Comparison of ENCODE assay signal across 12 mouse cellular contexts in genomic region chr10:26855851-26856535, GRCm38 (mm10).
DNase-seq lines count a peak whose midpoint lies in the region; ATAC-seq and TF ChIP-seq lines count a peak whose summit lies in the region.
"Had no signal": no experiment of that assay in that cellular context is flagged by ENCODE, and none has a peak within 500 bp of the region (broad histone marks: within the 10 kb centered on the region; RNA-seq: fewer than 3 reads in every experiment).

No protein-coding gene starts in this region.

- no peak overlapping the region for H3K4me2 ChIP-seq in heart, postnatal 0 days (ENCODE audit: low read depth, low read length)
- 0 out of 2 replicates have a peak overlapping the region, but pooled peaks have one; percentile 4 for H3K4me2 ChIP-seq in liver, postnatal 0 days (ENCODE audit: low read depth, low read length)
- no peak overlapping the region for H3K4me2 ChIP-seq in liver, embryonic 11.5 days
- no peak overlapping the region for H3K4me2 ChIP-seq in forebrain, embryonic 16.5 days (ENCODE audit: low read length)
- no peak overlapping the region for H3K4me2 ChIP-seq in midbrain, embryonic 15.5 days
- H3K4me2 ChIP-seq: lung, embryonic 14.5 days had no signal

- DNase-seq in heart, postnatal 0 days (ENCODE audit: low spot score) = peak; percentile 36
- DNase-seq in heart, adult 11 months = no peak
- peak; percentile 62 for DNase-seq in liver, postnatal 0 days
- DNase-seq in liver, embryonic 11.5 days (ENCODE audit: low spot score) = no peak
- no peak for DNase-seq in kidney, postnatal 25 days
- DNase-seq: embryo, embryonic 11 days; kidney, adult 18-20 months; lung, embryonic 14.5 days had no signal

- H3K27ac ChIP-seq in heart, postnatal 0 days (ENCODE audit: low read depth) = no peak overlapping the region
- H3K27ac ChIP-seq in liver, postnatal 0 days (ENCODE audit: low read depth) = peak overlapping the region; percentile 71
- H3K27ac ChIP-seq in liver, embryonic 11.5 days (ENCODE audit: low read depth, low read length) = no peak overlapping the region
- no peak overlapping the region for H3K27ac ChIP-seq in forebrain, embryonic 16.5 days (ENCODE audit: low read length)
- H3K27ac ChIP-seq in midbrain, embryonic 15.5 days = no peak overlapping the region

- H3K4me3 ChIP-seq in heart, postnatal 0 days (ENCODE audit: low read depth, low read length) = no peak overlapping the region
- H3K4me3 ChIP-seq in liver, postnatal 0 days (ENCODE audit: low read depth, low read length) = no peak overlapping the region
- H3K4me3 ChIP-seq in liver, embryonic 11.5 days (ENCODE audit: low read depth, low read length) = no peak overlapping the region
- no peak overlapping the region for H3K4me3 ChIP-seq in forebrain, embryonic 16.5 days (replicated peaks; ENCODE audit: low read length)
- H3K4me3 ChIP-seq in midbrain, embryonic 15.5 days = no peak overlapping the region
- H3K4me3 ChIP-seq: myocyte had no signal

- H3K36me3 ChIP-seq in heart, postnatal 0 days (replicated peaks; ENCODE audit: control insufficient read depth, insufficient read depth, low read length) = peaks cover 33% of the 10 kb centered on the region
- H3K36me3 ChIP-seq in liver, postnatal 0 days (replicated peaks; ENCODE audit: insufficient read depth, low read length) = 0 out of 2 replicates have a peak, but pooled peaks cover 3% of the 10 kb centered on the region
- H3K36me3 ChIP-seq in liver, embryonic 11.5 days (ENCODE audit: control insufficient read depth, insufficient read depth, low read length) = no peaks in the 10 kb centered on the region
- no peaks in the 10 kb centered on the region for H3K36me3 ChIP-seq in forebrain, embryonic 16.5 days (ENCODE audit: control insufficient read depth, insufficient read depth)
- no peaks in the 10 kb centered on the region for H3K36me3 ChIP-seq in midbrain, embryonic 15.5 days (replicated peaks)

- no peaks in the 10 kb centered on the region for H3K27me3 ChIP-seq in heart, postnatal 0 days (ENCODE audit: control insufficient read depth, insufficient read depth, low read length)
- H3K27me3 ChIP-seq in liver, postnatal 0 days (ENCODE audit: insufficient read depth, low read length) = no peaks in the 10 kb centered on the region
- no peaks in the 10 kb centered on the region for H3K27me3 ChIP-seq in liver, embryonic 11.5 days (replicated peaks; ENCODE audit: control insufficient read depth, insufficient read depth, low read length)
- H3K27me3 ChIP-seq in forebrain, embryonic 16.5 days (replicated peaks; ENCODE audit: control insufficient read depth, insufficient read depth, low read length) = no peaks in the 10 kb centered on the region
- no peaks in the 10 kb centered on the region for H3K27me3 ChIP-seq in midbrain, embryonic 15.5 days (replicated peaks)
- H3K27me3 ChIP-seq: CH12.LX had no signal

- no peak for TF ChIP-seq EP300 in heart, postnatal 0 days (IDR thresholded peaks at IDR 0.05; ENCODE audit: low read depth)
- no peak for TF ChIP-seq EP300 in liver, postnatal 0 days (IDR thresholded peaks at IDR 0.05; ENCODE audit: low read depth)

- no peaks in the 10 kb centered on the region for H3K9me3 ChIP-seq in heart, postnatal 0 days (replicated peaks; ENCODE audit: control insufficient read depth, low read length)
- H3K9me3 ChIP-seq in liver, postnatal 0 days (ENCODE audit: low read length) = no peaks in the 10 kb centered on the region
- H3K9me3 ChIP-seq in liver, embryonic 11.5 days (ENCODE audit: control insufficient read depth, low read length) = no peaks in the 10 kb centered on the region
- no peaks in the 10 kb centered on the region for H3K9me3 ChIP-seq in forebrain, embryonic 16.5 days (ENCODE audit: control insufficient read depth, low read length)
- no peaks in the 10 kb centered on the region for H3K9me3 ChIP-seq in midbrain, embryonic 15.5 days

- no peak for TF ChIP-seq CTCF in heart, postnatal 0 days (IDR thresholded peaks at IDR 0.05; ENCODE audit: low read depth)
- no peak for TF ChIP-seq CTCF in liver, postnatal 0 days (IDR thresholded peaks at IDR 0.05; ENCODE audit: low read depth)

- no peaks in the 10 kb centered on the region for H3K4me1 ChIP-seq in heart, postnatal 0 days (ENCODE audit: control insufficient read depth, insufficient read depth)
- H3K4me1 ChIP-seq in liver, postnatal 0 days (ENCODE audit: insufficient read depth) = peaks cover 6% of the 10 kb centered on the region
- H3K4me1 ChIP-seq in liver, embryonic 11.5 days (replicated peaks; ENCODE audit: control insufficient read depth, insufficient read depth, low read length) = no peaks in the 10 kb centered on the region
- H3K4me1 ChIP-seq in forebrain, embryonic 16.5 days (replicated peaks; ENCODE audit: control insufficient read depth, insufficient read depth, low read length) = peaks cover 6% of the 10 kb centered on the region; the same call in 1 of the 2 replicates
- H3K4me1 ChIP-seq in midbrain, embryonic 15.5 days = peaks cover 7% of the 10 kb centered on the region

- no peak overlapping the region for H3K9ac ChIP-seq in heart, postnatal 0 days (replicated peaks; ENCODE audit: low read depth, low read length)
- no peak overlapping the region for H3K9ac ChIP-seq in liver, postnatal 0 days (replicated peaks)
- H3K9ac ChIP-seq in liver, embryonic 11.5 days (ENCODE audit: low read depth, low read length) = no peak overlapping the region
- no peak overlapping the region for H3K9ac ChIP-seq in forebrain, embryonic 16.5 days (replicated peaks; ENCODE audit: low read depth, low read length)
- no peak overlapping the region for H3K9ac ChIP-seq in midbrain, embryonic 15.5 days
- H3K9ac ChIP-seq: lung, embryonic 14.5 days had no signal

- no peak; the same call in 1 of the 2 replicates for ATAC-seq in heart, postnatal 0 days (ENCODE audit: insufficient read depth, low read depth)
- ATAC-seq in liver, postnatal 0 days = peak; percentile 86
- ATAC-seq in liver, embryonic 11.5 days (replicated peaks; ENCODE audit: low FRiP score) = no peak
- peak; percentile 93 for ATAC-seq in forebrain, embryonic 16.5 days
- ATAC-seq in midbrain, embryonic 15.5 days (replicated peaks) = peak; percentile 77

- WGBS in heart, postnatal 0 days = 68% methylated on average over 8 of the region's 8 CpGs
- WGBS in liver, postnatal 0 days (ENCODE audit: insufficient replicate concordance) = 65% methylated on average over 8 of the region's 8 CpGs
- 80% methylated on average over 8 of the region's 8 CpGs for WGBS in liver, embryonic 11.5 days
- WGBS in forebrain, embryonic 16.5 days = 43% methylated on average over 8 of the region's 8 CpGs
- WGBS in midbrain, embryonic 15.5 days = 73% methylated on average over 8 of the region's 8 CpGs

Comparison
In these comparisons a context has a peak if more than half of its experiments do, and no peak if none do; other contexts are left out.
1. ATAC-seq: peak in liver, postnatal 0 days (single experiment), forebrain, embryonic 16.5 days (single experiment) and midbrain, embryonic 15.5 days (single experiment); none in heart, postnatal 0 days (single experiment) and liver, embryonic 11.5 days (single experiment).
2. DNase-seq: peak in heart, postnatal 0 days (single experiment) and liver, postnatal 0 days (single experiment); none in heart, adult 11 months (single experiment), liver, embryonic 11.5 days (single experiment) and kidney, postnatal 25 days (0 of 2).